Mouse (Mus musculus): Measurements from ENCODE around the gene Aldh16a1.

Aldh16a1 gene

DNA sequence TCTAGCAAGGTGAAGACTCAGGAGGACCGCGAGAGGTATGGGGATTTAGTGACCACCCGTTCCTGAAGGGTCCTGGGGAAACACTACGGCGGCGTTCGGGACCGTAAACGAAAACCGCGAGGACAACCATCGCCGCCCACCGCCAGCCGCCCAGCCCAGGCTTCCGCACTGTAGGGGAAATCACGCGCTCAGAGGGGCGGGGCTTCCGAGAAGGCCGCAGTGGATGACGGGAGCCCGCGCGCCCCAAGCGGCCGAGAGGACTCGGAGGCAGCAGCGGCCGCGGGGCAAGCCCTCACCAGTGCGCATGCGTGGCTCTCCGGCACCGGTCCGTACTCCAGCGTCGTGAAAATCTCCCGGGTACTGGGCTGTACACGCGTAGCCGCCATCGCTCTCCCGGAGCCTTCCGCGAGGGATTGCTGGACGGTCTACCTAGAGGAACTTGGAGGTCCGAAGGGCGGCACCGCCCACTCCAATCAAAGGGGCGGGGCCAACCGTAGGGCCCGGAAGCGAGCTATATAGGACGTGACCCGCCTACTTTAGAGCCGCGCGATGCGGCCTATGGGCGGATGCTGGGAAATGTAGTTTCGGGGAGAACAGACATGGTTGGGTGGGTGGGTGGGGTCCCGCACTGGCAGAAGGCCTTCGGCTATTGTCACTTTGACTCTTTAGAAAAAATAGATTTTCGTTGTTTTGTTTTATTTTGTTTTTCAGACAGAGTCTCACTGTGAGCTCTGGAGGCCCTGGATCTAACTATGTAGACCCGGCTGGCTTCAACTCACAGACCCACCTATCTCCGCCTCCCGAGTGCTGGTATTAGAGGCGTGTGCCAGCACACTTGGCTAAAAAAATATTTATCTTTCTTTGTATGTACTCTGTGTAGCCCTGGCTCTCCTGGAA lies at the start of gene Aldh16a1, which contains the start of gene Pih1d1:
Aldh16a1 (minus strand) TSS at position 489 of the 897 bp plus-strand sequence.
Pih1d1 (plus strand) TSS at position 208 of the 897 bp plus-strand sequence.
- peak; percentile 96 to 97 for DNase-seq (ENCODE audit: low spot score in 2 of 2)

DNA sequence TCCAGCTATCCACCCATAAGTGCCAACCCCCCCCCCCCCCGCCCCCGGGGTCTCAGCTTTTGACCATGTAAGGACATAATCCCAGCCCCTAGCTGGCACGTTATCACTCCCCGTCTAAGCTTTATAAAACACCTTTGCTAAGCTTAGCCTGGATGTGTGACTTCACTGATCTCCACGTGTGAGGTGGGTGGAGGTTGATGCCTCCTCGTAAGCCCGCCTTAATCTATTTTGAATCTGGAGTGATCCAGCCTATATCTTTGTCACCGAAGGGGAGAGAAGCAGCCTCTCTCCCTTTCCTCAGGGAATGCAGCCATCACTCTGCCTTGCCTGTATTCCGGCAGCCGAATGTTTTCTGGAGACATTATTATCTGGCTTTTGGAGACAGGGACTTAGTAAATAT lies 48.3 kb upstream of the Aldh16a1 start:
- DNase-seq (ENCODE audit: low spot score in 2 of 2): no peak

DNA sequence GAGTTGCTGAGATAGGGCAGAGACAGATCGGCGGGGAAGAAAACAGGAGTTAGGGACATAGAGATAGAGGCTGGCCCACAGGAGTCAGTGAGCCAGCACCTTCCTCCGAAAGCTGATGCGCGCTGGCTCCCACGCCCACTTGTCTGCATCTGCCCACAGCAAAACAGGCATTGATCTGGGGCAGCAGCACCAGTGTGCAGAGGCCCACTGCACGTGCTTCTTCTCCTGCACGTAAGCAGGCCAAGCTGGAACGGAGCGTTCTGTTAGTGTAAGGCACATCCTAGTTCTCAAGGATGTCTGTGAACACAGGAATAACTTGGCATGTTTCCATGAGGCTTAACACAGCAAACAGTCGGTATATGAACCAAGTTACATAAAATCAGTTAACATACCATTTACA lies 44.6 kb upstream of the Aldh16a1 start:
- no peak for DNase-seq (ENCODE audit: low spot score in 2 of 2)

DNA sequence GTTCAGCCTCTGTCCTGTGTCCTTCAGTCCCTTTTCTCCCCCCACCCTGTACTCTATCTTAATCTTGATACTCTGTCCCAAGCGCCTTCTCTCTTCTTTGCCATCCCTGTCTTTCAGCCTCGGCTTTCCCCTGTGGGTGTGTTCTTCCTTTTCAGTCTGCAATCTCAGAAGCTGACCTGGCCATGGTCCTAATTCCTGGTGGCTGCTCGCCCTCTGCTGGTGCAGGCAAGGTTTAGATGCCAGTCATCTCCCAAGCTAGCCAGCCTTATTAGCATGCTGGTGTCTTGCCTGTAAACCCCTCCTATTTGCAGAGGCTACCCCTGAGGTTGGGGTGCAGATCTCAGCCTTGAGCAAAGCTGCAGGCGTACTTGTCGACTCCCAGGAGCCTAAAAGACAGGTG lies 44.1 kb upstream of the Aldh16a1 start:
- peak; percentile 58 to 71 for DNase-seq (ENCODE audit: low spot score in 2 of 2)

DNA sequence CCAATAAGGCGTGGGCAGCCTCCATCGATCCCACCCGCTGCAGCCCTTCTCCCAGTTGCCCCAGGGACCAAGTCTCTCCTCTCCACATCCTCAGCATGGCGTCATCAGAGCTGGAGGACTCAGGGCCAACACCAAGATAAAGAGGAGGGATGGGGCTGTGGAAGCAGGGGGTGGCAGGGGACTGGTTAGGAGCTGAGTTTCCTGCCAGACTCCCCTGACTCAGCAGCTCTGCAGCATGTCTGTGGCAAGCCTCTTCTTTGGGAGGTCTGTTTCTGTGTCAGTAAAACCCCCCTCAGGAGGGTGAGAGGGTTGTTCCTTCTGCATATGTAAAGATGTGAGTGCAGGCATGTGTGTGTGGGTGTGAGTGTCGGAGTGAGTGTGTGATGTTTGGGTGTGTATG lies 42.6 kb upstream of the Aldh16a1 start:
- no peak for DNase-seq (ENCODE audit: low spot score in 2 of 2)

DNA sequence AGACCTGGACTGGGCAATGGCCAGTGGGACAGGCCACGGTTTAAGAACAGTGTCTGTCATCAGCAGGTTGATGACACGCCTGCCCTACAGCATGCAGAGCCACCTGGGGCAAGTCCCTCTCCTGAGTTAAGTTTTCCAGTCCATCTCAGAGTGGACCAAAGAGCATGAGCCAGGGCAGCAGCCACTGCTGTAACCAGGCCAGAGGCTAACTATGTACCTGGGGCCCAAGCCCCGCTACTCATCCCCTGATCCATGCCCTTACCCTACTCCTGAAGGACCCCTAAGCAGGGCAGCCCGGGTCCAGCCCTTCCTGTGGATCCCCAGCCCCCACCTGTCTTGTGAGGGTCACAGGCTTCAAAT lies 41.8 kb upstream of the Aldh16a1 start:
- no peak for DNase-seq (ENCODE audit: low spot score in 2 of 2)

DNA sequence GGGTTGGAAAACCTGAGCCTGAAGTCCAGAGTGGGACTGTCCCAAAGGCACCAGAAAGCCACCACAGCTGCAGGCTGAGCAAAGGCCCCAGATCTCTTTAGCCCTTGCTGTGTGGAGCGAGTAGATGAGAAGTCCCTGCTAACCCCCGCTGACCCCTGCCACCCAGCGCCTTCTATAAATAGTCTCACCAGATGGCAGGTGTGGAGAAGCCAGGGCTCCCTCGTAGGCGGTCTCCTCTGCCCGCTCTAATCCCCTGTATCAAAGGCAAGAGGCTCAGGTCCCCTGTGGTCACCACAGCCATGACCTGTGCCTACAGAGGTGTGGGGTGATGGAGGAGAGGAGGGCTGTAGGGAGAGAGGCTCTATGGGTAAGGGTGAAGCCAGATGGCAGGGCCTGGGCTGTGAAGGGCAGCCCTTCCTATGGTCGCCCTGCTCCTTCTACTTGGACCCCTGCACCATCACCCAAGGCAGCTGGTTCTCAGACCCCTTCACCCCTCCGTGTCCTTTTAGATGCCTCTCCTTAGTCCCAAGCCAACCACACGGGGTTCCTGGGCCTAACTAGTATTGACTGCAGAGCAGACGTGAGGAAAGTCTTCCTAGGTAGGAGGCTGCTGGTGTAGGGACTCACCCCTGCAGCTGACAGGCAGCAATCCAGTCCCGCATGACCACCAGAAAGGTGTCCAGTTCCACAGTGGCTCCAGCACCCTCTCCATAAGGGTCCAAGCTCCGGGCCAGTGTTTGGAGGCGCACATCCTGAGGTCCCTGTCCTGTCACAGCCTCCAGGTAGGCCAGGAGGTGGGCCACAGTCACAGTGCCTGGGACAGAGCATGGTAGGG lies 41.2 kb upstream of the Aldh16a1 start:
- DNase-seq (ENCODE audit: low spot score in 2 of 2): no peak

DNA sequence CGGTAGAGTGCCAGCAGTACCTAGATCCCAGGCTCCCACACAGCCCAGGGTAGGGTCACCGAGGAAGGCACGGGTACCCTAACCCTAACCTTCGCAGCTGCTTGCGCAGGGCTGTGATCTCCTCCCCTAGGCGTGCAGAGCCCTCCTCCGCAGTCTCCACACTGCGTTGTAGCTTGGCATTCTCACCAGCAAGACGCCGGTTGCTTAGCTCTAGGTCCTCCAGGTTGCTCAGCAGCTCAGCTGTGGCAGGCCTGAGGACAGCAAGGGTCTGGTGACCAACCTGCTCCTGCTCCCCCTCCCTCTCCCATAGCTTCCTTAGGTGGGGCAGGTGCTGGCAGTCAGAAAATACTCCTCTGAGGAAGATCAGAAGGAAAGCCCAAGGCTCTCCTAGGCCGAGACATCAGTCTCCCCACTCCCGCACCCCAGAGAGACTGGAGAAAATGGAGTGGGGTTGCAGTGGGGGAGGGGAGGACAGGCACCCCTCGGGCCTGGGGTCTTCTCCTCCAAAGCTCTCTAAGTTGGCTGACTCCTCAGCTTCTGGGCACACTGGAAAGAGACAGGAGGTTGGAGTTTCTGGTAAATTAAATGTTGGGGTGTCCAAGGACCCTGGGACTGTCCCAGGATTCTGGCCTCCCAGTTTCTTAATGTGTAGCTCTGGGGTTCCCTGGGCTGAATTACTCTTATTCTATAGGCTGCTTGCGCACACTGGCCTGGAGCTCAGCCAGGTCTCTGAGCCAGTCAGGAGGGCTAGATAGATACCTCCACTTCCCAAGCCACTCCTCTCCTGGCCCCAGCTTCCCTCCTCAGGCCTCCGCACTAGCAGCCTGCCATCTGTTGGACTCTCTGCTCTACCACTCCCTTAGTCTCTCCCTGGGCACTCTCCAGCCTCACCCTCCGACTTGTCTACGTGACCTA lies 39.7 kb upstream of the Aldh16a1 start:
- no peak for DNase-seq (ENCODE audit: low spot score in 2 of 2)

DNA sequence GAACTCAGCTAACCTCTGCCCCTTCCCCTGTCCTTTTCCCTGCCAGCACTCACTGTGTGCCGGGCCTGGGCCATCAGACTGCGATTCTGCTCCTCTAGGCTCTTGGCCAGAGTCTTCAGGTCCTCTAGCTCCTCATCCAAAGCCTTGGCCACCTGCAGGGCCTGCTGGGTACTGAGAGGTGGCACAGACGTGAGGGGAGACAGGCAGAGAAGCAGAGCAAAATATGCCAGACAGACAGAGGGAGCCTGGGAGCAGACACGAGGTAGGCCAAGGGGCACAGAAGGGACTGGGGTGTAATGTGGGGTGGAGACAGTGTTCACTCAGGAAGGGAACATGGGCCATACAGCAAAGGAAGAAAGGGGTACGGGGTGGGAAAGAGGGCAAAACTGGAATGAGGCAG lies 39.0 kb upstream of the Aldh16a1 start:
- DNase-seq (ENCODE audit: low spot score in 2 of 2): no peak

DNA sequence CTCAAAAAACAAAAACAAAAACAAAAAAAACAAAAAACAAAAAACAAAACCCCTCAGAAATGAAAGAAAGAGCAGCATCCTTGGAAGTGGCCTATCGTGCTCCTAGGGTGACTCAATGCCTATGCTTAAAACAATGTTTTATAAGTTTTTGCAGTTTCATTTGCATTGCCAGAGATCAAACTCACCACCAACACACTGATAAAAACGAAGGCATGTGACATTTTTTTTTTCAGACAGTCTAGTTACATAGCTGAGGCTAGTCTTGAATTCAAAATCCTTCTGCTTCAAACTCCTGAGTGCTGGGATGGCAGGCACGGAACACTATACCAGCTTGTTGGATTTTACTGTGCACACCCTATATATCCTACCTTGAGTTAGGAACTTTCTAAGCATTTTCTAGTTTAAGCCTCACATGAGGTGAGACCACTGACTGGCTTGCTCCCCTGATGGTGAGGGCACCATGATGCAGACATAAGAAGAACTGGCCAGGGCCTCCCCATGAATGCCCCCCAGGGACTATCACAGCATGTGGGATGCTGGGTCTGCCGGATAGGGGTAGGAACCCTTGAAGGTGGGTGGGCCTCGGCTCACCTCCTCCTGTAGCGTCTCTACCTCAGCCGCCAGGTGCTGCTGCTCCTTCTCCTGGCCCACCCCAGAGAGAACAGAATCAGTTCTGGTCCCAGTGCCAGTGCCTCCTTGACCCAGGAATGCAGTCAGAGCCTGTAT lies 38.4 kb upstream of the Aldh16a1 start:
- DNase-seq (ENCODE audit: low spot score in 2 of 2): no peak

DNA sequence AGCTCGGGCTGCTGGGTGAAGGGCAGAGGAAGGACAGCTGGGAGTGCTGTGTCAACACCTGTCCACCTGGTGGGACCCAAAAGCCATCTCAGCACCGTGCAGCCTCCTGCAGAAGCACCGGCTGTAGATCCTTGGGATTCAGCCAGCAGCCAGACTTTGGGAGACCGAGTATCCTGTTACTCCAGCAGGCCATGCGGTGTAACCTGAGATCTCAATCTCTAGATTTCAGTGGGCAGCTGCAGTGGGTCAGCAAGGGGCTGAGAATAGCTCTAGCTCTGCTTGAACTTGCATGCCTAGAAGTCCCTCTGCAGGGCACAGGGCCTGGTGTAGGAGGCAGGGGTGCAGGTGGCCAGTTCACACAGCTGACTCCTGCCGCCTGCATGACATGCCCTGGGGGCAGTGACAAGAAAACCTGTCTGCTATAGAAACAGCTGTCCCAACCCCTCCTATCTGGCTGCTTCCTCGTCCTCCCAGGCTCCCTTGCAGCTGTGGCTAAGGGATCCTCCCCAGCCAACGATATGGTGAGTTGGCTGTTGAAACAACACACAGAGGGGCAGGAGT lies 37.5 kb upstream of the Aldh16a1 start:
- no peak for DNase-seq (ENCODE audit: low spot score in 2 of 2)

DNA sequence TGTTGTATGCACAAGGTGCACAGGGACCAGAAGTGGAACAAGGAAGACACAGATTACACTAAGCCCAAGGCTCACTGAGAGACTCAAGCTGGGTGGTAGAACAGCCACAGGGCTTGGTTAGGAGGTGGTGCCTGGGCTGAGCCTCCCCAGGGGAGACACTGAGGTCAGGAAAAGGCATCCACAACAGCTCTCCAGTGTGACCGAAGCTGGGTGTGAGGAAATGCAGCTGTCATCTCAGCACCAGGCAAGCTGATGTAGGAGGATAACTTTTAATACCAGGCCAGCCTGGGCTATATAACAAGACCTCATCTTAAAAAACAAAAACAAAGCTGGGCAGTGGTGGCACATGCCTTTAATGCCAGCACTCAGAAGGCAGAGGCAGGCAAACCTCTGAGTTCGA lies 36.8 kb upstream of the Aldh16a1 start:
- DNase-seq (ENCODE audit: low spot score in 2 of 2): no peak

DNA sequence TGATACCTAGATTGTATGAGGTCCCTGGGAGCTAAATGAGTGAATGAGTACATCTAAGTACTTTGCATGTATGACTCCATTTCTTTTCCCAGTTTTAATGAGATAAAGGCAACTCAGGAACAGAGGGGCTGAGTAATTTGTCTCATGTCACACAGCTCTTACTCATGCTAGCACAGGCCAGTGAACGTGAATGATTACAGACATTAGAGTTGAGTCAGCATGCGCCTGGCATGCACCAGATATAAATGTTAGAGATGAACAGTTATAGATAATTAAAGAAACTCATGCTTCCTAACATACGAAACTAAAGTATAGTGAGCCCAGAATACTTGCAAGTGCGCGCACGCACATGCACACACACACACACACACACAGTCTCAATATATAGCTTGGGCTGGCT lies 35.8 kb upstream of the Aldh16a1 start:
- no peak for DNase-seq (ENCODE audit: low spot score in 2 of 2)

DNA sequence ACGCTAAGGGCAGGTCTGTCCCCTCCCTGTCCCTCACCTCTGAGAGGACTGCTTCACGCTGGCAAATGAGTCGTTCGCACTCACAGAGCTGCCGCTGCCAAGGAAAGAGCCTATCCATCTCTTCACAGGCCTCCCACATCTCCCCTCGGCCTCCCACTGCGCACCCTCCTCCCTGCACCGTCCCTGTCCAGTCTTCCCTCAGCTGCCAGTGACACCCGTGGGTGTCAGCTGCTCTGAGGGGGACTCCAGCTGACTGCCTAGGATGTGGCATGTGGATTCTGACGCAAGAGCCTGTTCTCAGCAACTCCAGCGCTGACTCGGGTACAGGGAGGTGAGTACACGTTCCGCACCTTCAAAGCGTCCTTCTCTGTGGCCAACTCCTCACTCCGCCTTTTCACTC lies 35.2 kb upstream of the Aldh16a1 start:
- no peak for DNase-seq (ENCODE audit: low spot score in 2 of 2)

DNA sequence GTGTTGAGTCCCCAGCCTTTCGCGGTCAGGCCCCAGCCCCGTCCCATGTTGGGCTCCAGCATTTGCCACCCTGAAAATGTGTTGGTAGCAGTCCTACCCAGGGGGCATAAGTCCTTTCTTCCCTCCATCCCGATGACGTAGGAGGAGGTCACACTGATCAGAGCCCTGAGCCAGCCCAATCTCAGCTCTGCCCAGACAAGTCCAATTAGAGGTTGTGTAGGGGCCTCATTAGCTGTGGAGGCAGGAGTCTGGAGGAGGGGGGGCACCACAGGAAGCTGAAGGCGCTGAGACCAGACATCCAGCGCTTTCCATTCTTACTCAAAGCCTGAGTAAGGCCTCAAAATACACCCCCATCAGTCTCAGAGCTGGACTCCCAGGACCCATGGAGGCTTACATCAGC lies 31.5 kb upstream of the Aldh16a1 start:
- no peak for DNase-seq (ENCODE audit: low spot score in 2 of 2)

DNA sequence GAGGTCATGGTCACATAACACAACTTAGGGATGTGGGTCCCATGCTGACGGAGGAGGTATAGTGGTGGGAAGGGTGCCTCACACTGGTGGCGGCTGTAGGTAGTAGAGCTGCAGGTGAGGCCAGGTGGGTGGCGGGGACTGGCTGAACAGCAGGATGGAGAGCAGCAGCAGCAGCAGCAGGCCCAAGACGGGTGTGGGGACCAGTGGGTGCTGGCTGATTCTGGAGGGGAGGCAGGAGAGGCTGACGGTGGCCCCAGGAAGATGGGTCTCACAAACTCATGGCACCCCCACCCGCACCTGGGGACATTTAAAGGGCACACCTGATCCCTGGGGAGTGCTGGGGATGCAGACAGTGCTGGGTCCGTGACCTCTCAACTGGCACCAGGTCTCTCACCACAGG lies 29.3 kb upstream of the Aldh16a1 start:
- no peak for DNase-seq (ENCODE audit: low spot score in 2 of 2)

DNA sequence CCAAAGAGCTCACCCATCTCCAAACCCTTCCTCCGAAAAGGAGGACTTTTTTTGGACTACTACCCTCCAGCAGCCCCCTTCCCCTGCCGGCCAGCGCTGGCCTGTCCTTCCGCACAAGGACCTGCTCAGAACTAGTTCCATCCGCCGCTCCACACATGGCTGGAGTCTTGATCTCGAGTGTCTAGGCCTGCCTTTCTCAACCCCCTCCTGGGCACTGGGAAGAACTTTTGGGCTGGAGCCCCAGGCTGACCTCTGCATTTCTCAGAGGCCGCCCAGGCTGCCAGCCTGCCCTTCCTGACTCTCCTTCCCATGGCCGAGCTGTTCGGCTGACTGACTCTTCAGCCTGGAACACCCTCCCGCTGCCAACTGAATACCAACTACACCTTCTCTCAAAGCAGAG lies 28.2 kb upstream of the Aldh16a1 start:
- DNase-seq (ENCODE audit: low spot score in 2 of 2): no peak

DNA sequence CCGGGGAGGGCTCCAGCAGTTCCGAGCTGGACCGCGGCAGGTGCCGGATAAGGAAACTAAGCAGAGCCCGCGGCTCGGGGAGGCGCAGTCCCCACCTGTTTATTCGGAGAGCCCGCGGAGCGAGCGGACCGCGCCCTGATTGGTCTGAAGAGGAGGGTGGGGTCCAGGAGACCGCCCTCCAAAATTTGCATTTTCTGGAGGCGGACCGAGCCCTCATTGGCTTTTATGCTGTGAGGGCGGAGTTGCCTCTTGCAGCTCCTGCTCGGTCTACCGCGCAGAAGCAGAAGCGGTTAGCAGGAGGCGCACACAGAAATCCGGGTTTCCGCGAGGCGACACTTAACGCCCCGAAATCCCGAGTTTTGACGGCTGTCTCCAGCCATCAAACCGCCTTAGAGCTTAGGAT lies 27.8 kb upstream of the Aldh16a1 start:
- peak; percentile 75 to 84 for DNase-seq (ENCODE audit: low spot score in 2 of 2)

DNA sequence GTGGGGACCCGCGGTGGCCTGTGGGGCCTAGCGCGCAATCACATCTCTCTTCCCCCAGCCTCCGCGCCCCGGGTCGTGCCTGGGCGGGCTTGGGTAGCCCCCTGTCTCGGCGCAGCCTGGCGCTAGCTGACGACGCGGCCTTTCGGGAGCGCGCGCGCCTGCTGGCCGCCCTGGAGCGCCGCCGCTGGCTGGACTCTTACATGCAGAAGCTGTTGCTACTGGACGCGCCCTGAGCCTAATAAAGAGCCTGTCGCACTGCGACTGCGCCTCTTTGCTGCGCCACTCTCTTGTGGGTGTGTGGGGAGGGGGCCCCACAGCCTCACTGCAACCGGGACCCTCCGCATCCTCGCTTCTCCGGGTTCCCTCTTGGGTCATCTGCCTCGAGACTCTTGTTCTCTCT lies 27.2 kb upstream of the Aldh16a1 start:
- DNase-seq (ENCODE audit: low spot score in 2 of 2): no peak

DNA sequence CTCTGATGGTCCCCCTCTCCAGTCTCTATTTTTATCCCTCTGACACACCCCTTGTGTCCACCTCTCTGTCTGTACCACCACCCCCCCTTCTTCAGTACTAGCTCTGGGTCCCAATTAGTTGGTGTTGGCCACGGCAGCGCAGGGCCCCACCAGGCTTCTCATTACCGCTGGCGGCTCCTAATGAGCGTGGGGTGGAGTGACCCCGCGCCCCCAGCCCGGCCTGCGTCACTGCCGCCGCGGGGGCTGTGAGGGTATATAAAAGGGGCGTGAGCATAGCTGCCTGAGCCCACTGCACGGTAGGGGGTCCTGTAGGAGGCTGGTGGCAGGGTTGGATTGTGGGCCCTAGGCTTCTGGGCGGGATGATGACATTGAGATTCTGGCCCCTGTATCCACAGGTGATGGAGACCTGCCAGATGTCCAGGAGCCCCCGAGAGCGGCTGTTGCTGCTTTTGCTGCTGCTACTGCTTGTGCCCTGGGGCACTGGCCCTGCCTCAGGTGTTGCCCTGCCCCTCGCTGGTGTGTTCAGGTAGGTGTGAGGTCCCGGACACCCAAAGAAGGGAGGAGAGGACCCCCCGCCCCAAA lies 26.6 kb upstream of the Aldh16a1 start, which contains the start of gene Pth2:
Pth2 (plus strand) TSS at position 100 of the 582 bp plus-strand sequence.
- no peak for DNase-seq (ENCODE audit: low spot score in 2 of 2)

Data from urinary bladder, postnatal 4 days (tissue).